Mouse (Mus musculus) neural tube, embryonic 14.5 days (tissue): ENCODE results near the gene Nploc4. TPM values are rescaled to one million over a fixed set of nuclear protein-coding genes. Genes with fewer than 3 reads are reported as not detected.

ENCODE experiments used
- ATAC-seq: fragments of 200-750 bp; cut with Nextera tagmentation; 2 replicates; pipeline ENCODE4 v1.8.0; 2017; ENCODE audit warnings: low read depth, mild to moderate bottlenecking, moderate TSS enrichment, moderate library complexity
- H3K27ac ChIP-seq: fragments of 300-500 bp; sonication (generic); 2 replicates; pipeline ENCODE4 v1.5.1; 2014; ENCODE audit warnings: low read depth, mild to moderate bottlenecking, control low read depth, low read length, moderate library complexity, mixed read lengths
- H3K27me3 ChIP-seq: fragments of 300-500 bp; sonication (generic); 2 replicates; pipeline ENCODE4 v1.6.1; 2014; ENCODE audit warnings: low read length; ENCODE audit not compliant: control insufficient read depth, insufficient read depth
- H3K36me3 ChIP-seq: fragments of 300-500 bp; sonication (generic); 2 replicates; pipeline ENCODE4 v1.6.1; 2014; ENCODE audit warnings: low read length, mixed read lengths; ENCODE audit not compliant: control insufficient read depth, insufficient read depth
- H3K4me1 ChIP-seq: fragments of 300-500 bp; sonication (generic); 2 replicates; pipeline ENCODE4 v1.6.1; 2014; ENCODE audit warnings: low read length; ENCODE audit not compliant: control insufficient read depth, insufficient read depth
- H3K4me2 ChIP-seq: fragments of 300-500 bp; sonication (generic); 2 replicates; pipeline ENCODE4 v1.6.1; 2014; ENCODE audit warnings: mild to moderate bottlenecking, low read depth, low read length, control low read depth
- H3K4me3 ChIP-seq: fragments of 300-500 bp; sonication (generic); 2 replicates; pipeline ENCODE4 v1.5.1; 2014; ENCODE audit warnings: low read depth, low read length, control low read depth, mixed read lengths
- H3K9ac ChIP-seq: fragments of 300-500 bp; sonication (generic); replicated peaks from 2 replicates; pipeline ENCODE4 v1.6.1; 2014; ENCODE audit warnings: low read depth, mild to moderate bottlenecking, control low read depth, low read length, mixed read lengths
- H3K9me3 ChIP-seq: fragments of 300-500 bp; sonication (generic); 2 replicates; pipeline ENCODE4 v1.6.1; 2016; ENCODE audit warnings: low read length; ENCODE audit not compliant: control insufficient read depth
- WGBS: fragments of 180-500 bp; shearing (Covaris S2); extraction: QIAGEN DNeasy Blood & Tissue Kit; methylation state at CpG from one replicate; pipeline ENCODE4 v1.1.7; 2014; 5-methylcytosine and 5-hydroxymethylcytosine counted together
- polyA plus RNA-seq: library from polyadenylated mRNA; unstranded; fragments of >200 nt; fragmentation: Nextera tagmentation; extraction: Ambion mirVana; gene quantifications from 2 replicates; pipeline ENCODE4 v1.2.1, GENCODE M21; 2014

Gene Nploc4
- polyA plus RNA-seq = 31.1 and 39.8 TPM in 2 replicates

DNA sequence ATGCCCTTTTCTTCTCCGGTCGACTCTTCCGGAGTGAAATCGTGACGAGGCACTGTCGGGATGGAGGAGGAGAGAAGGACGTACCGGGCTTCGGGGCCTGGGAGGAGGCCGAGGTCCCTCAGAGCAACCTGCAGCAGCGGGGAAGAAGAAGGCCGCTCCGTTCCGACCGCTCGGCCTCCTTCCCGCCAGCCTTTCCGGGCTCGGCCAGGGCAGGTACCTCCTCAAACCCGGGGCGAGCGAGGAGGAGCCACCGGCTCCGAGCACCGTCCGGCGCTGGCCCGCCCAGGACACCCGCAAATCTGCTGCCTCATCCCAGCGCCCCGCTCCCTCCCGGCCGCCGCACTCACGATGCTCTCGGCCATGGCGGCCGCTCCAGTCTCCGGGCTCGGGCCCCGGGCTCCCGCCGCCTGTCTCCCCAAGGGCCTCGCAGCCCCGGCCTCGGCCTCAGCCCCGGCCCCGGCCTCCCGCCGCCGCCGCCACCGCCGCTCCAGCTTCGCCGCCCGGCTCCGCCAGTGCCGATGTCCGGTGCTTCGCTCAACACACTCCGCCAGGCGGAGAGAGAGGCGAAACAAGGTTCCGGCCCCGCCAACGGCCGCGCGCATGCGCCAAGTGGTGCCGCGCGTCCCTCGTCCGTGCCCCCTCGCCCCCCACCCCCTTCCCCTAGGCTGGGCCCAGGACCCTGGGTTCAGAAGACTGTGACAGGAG, at the start of gene Nploc4:
Gene Nploc4 (minus strand): TSS at position 557 of the 705 bp plus-strand sequence.
- Histone ChIP-seq H3K36me3 (peaks cover 17% of the 10 kb centered on the region), H3K27me3 (no peaks in the 10 kb centered on the region), H3K4me3 (peak within 1 kb of the TSS; percentile 90), H3K27ac (peak within 1 kb of the TSS; percentile 66; the same call in 1 of the 2 replicates), H3K9me3 (no peaks in the 10 kb centered on the region), H3K4me1 (peaks cover 9% of the 10 kb centered on the region), H3K9ac (peak within 1 kb of the TSS; percentile 94), H3K4me2 (peak within 1 kb of the TSS; percentile 73)
- under 1% methylated on average over 67 of the region's 77 CpGs for WGBS
- ATAC-seq = peak; percentile 87

GRCm38 (mm10) chr11:120485251-120485650, 47.7 kb upstream of the Nploc4 start:
- H3K4me3 ChIP-seq = peak overlapping the region; percentile 94
- peak overlapping the region; percentile 81 for H3K9ac ChIP-seq
- ATAC-seq = no peak
- no peaks in the 10 kb centered on the region for H3K9me3 ChIP-seq
- H3K4me2 ChIP-seq = peak overlapping the region; percentile 94
- no peak overlapping the region; the same call in 1 of the 2 replicates for H3K27ac ChIP-seq
- peaks cover 11% of the 10 kb centered on the region for H3K4me1 ChIP-seq
- H3K27me3 ChIP-seq = no peaks in the 10 kb centered on the region
- 13% methylated on average over 10 of the region's 10 CpGs for WGBS
- H3K36me3 ChIP-seq = peaks cover 46% of the 10 kb centered on the region

DNA sequence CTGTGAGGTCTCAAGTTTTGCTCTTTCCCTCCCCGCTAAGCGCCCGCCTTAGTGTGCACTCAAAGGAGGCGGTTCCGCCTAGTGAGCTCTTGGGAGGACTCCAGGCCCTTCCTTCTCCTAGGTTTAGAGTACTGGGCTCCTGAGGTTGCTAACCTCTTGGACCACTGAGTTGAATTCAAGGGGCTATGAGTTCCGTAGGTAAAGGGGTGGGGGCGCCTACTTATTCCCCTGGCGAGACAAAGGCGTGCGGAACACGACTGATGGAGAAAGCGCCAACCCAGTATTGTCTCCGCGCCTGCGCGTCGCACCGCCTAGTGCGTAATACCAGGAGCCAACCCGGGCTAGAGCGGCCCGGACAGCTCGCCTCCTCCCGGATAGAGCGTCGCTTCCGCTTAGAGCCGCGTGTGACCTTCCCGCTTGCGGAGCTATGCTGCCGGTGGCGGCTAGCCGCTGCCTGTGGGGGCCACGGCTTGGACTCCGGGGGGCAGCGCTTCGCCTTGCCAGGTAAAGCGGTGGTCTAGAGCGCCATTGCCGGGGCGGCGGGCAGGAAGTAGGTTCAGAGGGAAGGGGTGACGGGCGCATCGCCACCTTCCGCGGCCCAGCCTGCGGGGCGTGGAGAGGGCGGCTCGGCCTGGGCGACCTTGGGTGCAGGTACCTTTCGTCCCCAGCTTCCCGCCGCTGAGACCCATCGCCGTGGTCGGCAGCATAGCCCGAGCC, 46.9 kb upstream of the Nploc4 start, which contains the start of gene Mrpl12:
Gene Mrpl12 (plus strand): TSS at position 349 of the 717 bp plus-strand sequence.
- Histone ChIP-seq H3K9me3 (no peaks in the 10 kb centered on the region), H3K4me2 (peak within 1 kb of the TSS; percentile 94), H3K36me3 (peaks cover 53% of the 10 kb centered on the region), H3K4me3 (peak within 1 kb of the TSS; percentile 94), H3K4me1 (peaks cover 11% of the 10 kb centered on the region), H3K27me3 (no peaks in the 10 kb centered on the region), H3K27ac (peak within 1 kb of the TSS; percentile 90), H3K9ac (peak within 1 kb of the TSS; percentile 81)
- ATAC-seq = peak; percentile 95
- under 1% methylated on average over 55 of the region's 60 CpGs for WGBS

DNA sequence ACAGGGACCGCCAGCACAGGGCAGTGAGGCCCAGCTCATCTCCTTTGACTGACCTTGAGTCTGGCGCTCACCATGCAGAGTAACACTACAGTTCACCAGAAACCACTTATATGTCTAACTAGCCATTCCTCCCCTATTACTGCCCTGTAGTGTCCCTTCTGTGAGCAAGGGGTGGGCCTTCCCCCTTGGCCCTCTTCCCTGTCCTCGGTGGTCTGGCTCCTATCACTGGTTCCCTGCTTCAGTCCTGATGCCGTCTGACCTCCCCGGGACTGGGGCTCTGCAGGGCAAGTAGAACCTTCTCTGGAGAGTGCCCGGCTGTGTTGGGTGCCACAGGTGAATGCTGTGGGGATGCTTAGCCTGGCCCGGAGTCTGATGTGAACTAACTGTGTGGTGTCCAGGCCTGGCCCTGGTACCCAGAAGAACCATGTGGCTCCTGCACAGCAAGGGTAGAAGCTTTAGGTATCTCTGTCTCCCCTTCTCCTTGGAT, 46.0 kb upstream of the Nploc4 start:
- peaks cover 56% of the 10 kb centered on the region for H3K36me3 ChIP-seq
- H3K27me3 ChIP-seq = no peaks in the 10 kb centered on the region
- H3K27ac ChIP-seq = peak overlapping the region; percentile 90; the same call in 1 of the 2 replicates
- 94% methylated on average over 7 of the region's 7 CpGs for WGBS
- peak overlapping the region; percentile 94; the same call in 1 of the 2 replicates for H3K4me2 ChIP-seq
- no peak overlapping the region; the same call in 1 of the 2 replicates for H3K9ac ChIP-seq
- no peaks in the 10 kb centered on the region for H3K9me3 ChIP-seq
- H3K4me3 ChIP-seq = peak overlapping the region; percentile 94; the same call in 1 of the 2 replicates
- peaks cover 11% of the 10 kb centered on the region for H3K4me1 ChIP-seq
- ATAC-seq = no peak

GRCm38 (mm10) chr11:120472052-120472451, 34.5 kb upstream of the Nploc4 start:
- H3K27ac ChIP-seq = no peak overlapping the region
- H3K4me2 ChIP-seq = no peak overlapping the region
- H3K4me1 ChIP-seq = peaks cover 6% of the 10 kb centered on the region; the same call in 1 of the 2 replicates
- H3K27me3 ChIP-seq = no peaks in the 10 kb centered on the region
- no peak overlapping the region for H3K9ac ChIP-seq
- ATAC-seq = no peak
- no peak overlapping the region for H3K4me3 ChIP-seq
- H3K9me3 ChIP-seq = no peaks in the 10 kb centered on the region
- 97% methylated on average over 6 of the region's 6 CpGs for WGBS
- H3K36me3 ChIP-seq = peaks cover 63% of the 10 kb centered on the region

DNA sequence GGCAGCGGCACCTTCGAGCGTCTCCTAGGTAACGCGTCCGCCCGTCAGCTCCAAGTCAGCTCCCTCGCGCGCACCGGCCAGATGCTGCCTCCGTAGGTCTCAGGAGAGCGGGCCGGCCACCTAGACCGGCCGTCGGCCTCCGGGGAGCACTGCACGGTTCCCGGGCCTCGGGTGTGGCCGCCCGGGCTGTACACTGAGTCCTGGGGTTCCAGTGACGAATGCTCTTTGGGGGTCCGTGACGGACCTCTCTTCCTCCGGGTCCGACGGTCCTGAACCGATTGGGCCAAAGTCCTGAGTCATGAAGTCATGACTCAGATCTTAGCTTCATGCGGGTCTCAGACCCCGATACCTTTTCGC, 30.2 kb upstream of the Nploc4 start:
- peak; percentile 57 for ATAC-seq
- peaks cover 20% of the 10 kb centered on the region for H3K4me1 ChIP-seq
- no peaks in the 10 kb centered on the region for H3K9me3 ChIP-seq
- H3K27me3 ChIP-seq = no peaks in the 10 kb centered on the region
- peak overlapping the region; percentile 56 for H3K4me2 ChIP-seq
- peak overlapping the region; percentile 59 for H3K9ac ChIP-seq
- H3K36me3 ChIP-seq = peaks cover 44% of the 10 kb centered on the region
- peak overlapping the region; percentile 77 for H3K4me3 ChIP-seq
- no peak overlapping the region for H3K27ac ChIP-seq
- WGBS = under 1% methylated on average over 33 of the region's 33 CpGs

DNA sequence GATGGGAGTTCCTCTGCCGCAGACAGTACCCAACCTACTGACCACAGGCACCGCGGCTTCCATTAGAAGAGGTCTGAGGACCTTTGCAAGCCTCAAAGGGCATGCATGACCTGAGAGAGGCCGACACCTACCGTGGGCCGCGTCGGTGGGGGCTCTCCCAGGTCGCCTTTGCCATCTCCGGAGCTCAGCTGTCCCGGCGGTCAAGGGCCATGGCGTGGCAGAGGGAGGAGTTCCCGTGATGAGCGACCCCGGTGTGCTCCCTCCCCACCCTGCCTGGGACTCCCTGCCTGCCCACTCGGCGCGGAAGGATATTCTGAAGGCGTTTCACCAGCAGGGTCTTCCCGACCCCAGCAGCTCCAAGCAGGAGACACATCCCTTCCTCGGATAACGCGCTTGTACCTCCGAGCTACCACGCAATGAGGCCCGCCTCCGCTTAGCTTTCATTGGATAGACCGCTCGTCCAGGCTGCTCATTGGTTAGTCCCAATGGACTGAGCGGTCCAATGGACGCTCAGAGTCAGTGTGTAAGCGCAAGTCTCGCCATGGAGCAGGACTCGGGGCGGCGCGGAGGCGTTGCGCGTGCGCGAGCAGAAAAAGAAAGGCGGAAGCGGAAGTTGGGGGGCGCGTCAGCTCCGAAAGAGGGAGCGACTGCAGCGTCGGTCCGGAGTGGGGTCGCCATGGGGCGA, 29.7 kb upstream of the Nploc4 start, which contains the start of gene Arl16:
Gene Arl16 (minus strand): TSS at position 557 of the 685 bp plus-strand sequence.
- Histone ChIP-seq H3K4me2 (peak within 1 kb of the TSS; percentile 63), H3K9me3 (no peaks in the 10 kb centered on the region), H3K36me3 (peaks cover 43% of the 10 kb centered on the region), H3K9ac (peak within 1 kb of the TSS; percentile 74), H3K4me3 (peak within 1 kb of the TSS; percentile 77), H3K27me3 (no peaks in the 10 kb centered on the region), H3K27ac (peak within 1 kb of the TSS; percentile 80), H3K4me1 (peaks cover 20% of the 10 kb centered on the region)
- peak; percentile 100 for ATAC-seq
- WGBS = under 1% methylated on average over 54 of the region's 54 CpGs

GRCm38 (mm10) chr11:120465521-120465920, 28.0 kb upstream of the Nploc4 start:
- Histone ChIP-seq H3K36me3 (peaks cover 40% of the 10 kb centered on the region), H3K27me3 (no peaks in the 10 kb centered on the region), H3K4me1 (peaks cover 20% of the 10 kb centered on the region), H3K9ac (no peak overlapping the region), H3K4me2 (peak overlapping the region; percentile 63; the same call in 1 of the 2 replicates), H3K27ac (no peak overlapping the region), H3K4me3 (0 out of 2 replicates have a peak overlapping the region, but pooled peaks have one; percentile 77), H3K9me3 (no peaks in the 10 kb centered on the region)
- no peak for ATAC-seq
- 91% methylated on average over 4 of the region's 4 CpGs for WGBS
